Mouse (Mus musculus) kidney, postnatal 25 days (tissue): ENCODE measurements around the gene Mrpl12.

ENCODE experiments used
- DNase-seq, 2 experiments: peaks; one replicate each; pipeline ENCODE4 v3.0.0; 2021; ENCODE audit warnings: mixed read lengths in 2 of 2

The Mrpl12 gene

GRCm38 (mm10) chr11:120483448-120483934, 922 bp upstream of the Mrpl12 start:
- DNase-seq: peak in 1 of 2 experiments; percentile 50

- DNase-seq: peak; percentile 67 to 77
Observed at GRCm38 (mm10) chr11:120485251-120485650, 838 bp downstream of the Mrpl12 start.

GRCm38 (mm10) chr11:120488516-120488915, 4.1 kb downstream of the Mrpl12 start:
- peak in 1 of 2 experiments; percentile 46 for DNase-seq

GRCm38 (mm10) chr11:120489054-120489761, 4.8 kb downstream of the Mrpl12 start:
- peak; percentile 82 to 95 for DNase-seq

- peak in 1 of 2 experiments; percentile 53 for DNase-seq
Observed at GRCm38 (mm10) chr11:120490291-120491046, 6.1 kb downstream of the Mrpl12 start.

- peak; percentile 92 to 97 for DNase-seq
Observed at GRCm38 (mm10) chr11:120491317-120492023, 7.1 kb downstream of the Mrpl12 start, which contains the start of gene Slc25a10. Slc25a10 (plus strand) TSS chr11:120491840.

- DNase-seq: peak; percentile 58 to 86
Observed at GRCm38 (mm10) chr11:120492024-120492877, 7.8 kb downstream of the Mrpl12 start.

GRCm38 (mm10) chr11:120492878-120493203, 8.4 kb downstream of the Mrpl12 start:
- DNase-seq: peak in 1 of 2 experiments; percentile 54

GRCm38 (mm10) chr11:120493351-120493750, 8.9 kb downstream of the Mrpl12 start:
- DNase-seq: peak; percentile 49 to 74

GRCm38 (mm10) chr11:120493911-120494310, 9.5 kb downstream of the Mrpl12 start:
- DNase-seq: no peak

- DNase-seq: peak in 1 of 2 experiments; percentile 55
Observed at GRCm38 (mm10) chr11:120497436-120497835, 13.0 kb downstream of the Mrpl12 start.

- peak in 1 of 2 experiments; percentile 50 for DNase-seq
Observed at GRCm38 (mm10) chr11:120498226-120498625, 13.8 kb downstream of the Mrpl12 start.

- DNase-seq: no peak
Observed at GRCm38 (mm10) chr11:120498891-120499290, 14.5 kb downstream of the Mrpl12 start.

GRCm38 (mm10) chr11:120499894-120500293, 15.5 kb downstream of the Mrpl12 start:
- DNase-seq: peak in 1 of 2 experiments; percentile 62

- peak; percentile 92 to 96 for DNase-seq
Observed at GRCm38 (mm10) chr11:120500357-120500756, 15.9 kb downstream of the Mrpl12 start.

GRCm38 (mm10) chr11:120501018-120501417, 16.6 kb downstream of the Mrpl12 start:
- DNase-seq: peak in 1 of 2 experiments; percentile 56

GRCm38 (mm10) chr11:120501701-120502100, 17.3 kb downstream of the Mrpl12 start:
- DNase-seq: no peak

- peak in 1 of 2 experiments; percentile 49 for DNase-seq
Observed at GRCm38 (mm10) chr11:120505661-120506060, 21.2 kb downstream of the Mrpl12 start.

- peak; percentile 71 to 83 for DNase-seq
Observed at GRCm38 (mm10) chr11:120506899-120507298, 22.5 kb downstream of the Mrpl12 start.

- DNase-seq: peak in 1 of 2 experiments; percentile 33
Observed at GRCm38 (mm10) chr11:120507611-120508289, 23.3 kb downstream of the Mrpl12 start.

GRCm38 (mm10) chr11:120508290-120508870, 24.0 kb downstream of the Mrpl12 start:
- DNase-seq: peak in 1 of 2 experiments; percentile 30
